Mouse (Mus musculus) lung, adult 2 months (tissue): ENCODE data around the gene S1pr1.

Experiments used
- CTCF ChIP-seq: fragments of 200-500 bp; IDR thresholded peaks from 2 replicates; pipeline ENCODE4 v1.5.1; 2011; ENCODE audit warnings: mild to moderate bottlenecking, low read length, control low read depth; ENCODE audit not compliant: insufficient read depth
- POLR2A ChIP-seq: fragments of 200-500 bp; IDR thresholded peaks from 2 replicates; pipeline ENCODE4 v1.6.1; 2011; ENCODE audit warnings: low read depth, mild to moderate bottlenecking, control low read depth, low read length, borderline replicate concordance; ENCODE audit errors: extremely low read depth

- TF ChIP-seq CTCF (no peak), POLR2A (0 out of 2 replicates have a peak, but pooled peaks have one; percentile 37)
Measured at GRCm38 (mm10) chr3:115711924-115712807, 2.7 kb downstream of the S1pr1 start.
